Mouse (Mus musculus): Measurements from ENCODE around the gene Ptprn2. TPM values are rescaled to one million over a fixed set of nuclear protein-coding genes. Genes with fewer than 3 reads are reported as not detected.

The Ptprn2 gene
- polyA plus RNA-seq, 1 experiment from 2014 or later: 0.15 TPM

GRCm38 (mm10) chr12:116741300-116741699 lies 255.8 kb downstream of the Ptprn2 start:
- no peak for ATAC-seq (ENCODE audit: extremely low read depth, insufficient number of reproducible peaks, low FRiP score, low TSS enrichment)
- Histone ChIP-seq H3K4me2 (no peak overlapping the region), H3K9me3 (no peaks in the 10 kb centered on the region), H3K27me3 (replicated peaks) (no peaks in the 10 kb centered on the region), H3K4me3 (no peak overlapping the region), H3K36me3 (no peaks in the 10 kb centered on the region), H3K9ac (no peak overlapping the region), H3K4me1 (no peaks in the 10 kb centered on the region), H3K27ac (replicated peaks) (no peak overlapping the region)

- no peak overlapping the region for H3K4me3 ChIP-seq
- H3K27me3 ChIP-seq (replicated peaks): no peaks in the 10 kb centered on the region
- 68% methylated on average over 2 of the region's 2 CpGs for WGBS
- H3K27ac ChIP-seq (replicated peaks): no peak overlapping the region
- no peak overlapping the region for H3K9ac ChIP-seq
- no peaks in the 10 kb centered on the region for H3K9me3 ChIP-seq
- no peak overlapping the region for H3K4me2 ChIP-seq
- no peaks in the 10 kb centered on the region for H3K4me1 ChIP-seq
- H3K36me3 ChIP-seq: no peaks in the 10 kb centered on the region
- ATAC-seq (ENCODE audit: extremely low read depth, insufficient number of reproducible peaks, low FRiP score, low TSS enrichment): no peak
Observed at GRCm38 (mm10) chr12:116746401-116746800, 260.9 kb downstream of the Ptprn2 start.

DNA sequence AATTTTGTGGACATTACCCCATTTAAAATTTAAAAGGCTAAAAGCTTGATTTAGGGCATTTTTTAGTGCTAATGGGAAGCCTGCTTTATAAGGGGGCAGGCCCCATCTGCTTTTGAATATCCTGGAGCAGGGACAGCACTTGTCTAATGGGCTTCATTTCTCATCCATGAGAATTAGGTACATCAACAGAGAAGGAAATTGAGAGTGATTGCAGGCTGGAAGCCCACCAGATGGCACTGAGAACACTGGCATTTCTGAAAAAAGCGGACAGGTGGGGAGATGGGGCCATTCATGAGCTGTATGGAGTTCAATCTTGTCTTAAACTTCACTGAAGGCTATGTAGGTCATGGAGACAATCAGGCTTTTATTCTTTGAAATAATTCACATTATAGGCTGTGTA lies 267.3 kb downstream of the Ptprn2 start:
- no peaks in the 10 kb centered on the region for H3K27me3 ChIP-seq (replicated peaks)
- WGBS: 74% methylated on average over 1 of the region's 1 CpGs
- H3K9ac ChIP-seq: no peak overlapping the region
- H3K4me2 ChIP-seq: no peak overlapping the region
- peaks cover 5% of the 10 kb centered on the region; the same call in 1 of the 2 replicates for H3K9me3 ChIP-seq
- H3K36me3 ChIP-seq: no peaks in the 10 kb centered on the region
- ATAC-seq (ENCODE audit: extremely low read depth, insufficient number of reproducible peaks, low FRiP score, low TSS enrichment): no peak
- H3K4me1 ChIP-seq: no peaks in the 10 kb centered on the region
- H3K4me3 ChIP-seq: no peak overlapping the region
- H3K27ac ChIP-seq (replicated peaks): no peak overlapping the region

DNA sequence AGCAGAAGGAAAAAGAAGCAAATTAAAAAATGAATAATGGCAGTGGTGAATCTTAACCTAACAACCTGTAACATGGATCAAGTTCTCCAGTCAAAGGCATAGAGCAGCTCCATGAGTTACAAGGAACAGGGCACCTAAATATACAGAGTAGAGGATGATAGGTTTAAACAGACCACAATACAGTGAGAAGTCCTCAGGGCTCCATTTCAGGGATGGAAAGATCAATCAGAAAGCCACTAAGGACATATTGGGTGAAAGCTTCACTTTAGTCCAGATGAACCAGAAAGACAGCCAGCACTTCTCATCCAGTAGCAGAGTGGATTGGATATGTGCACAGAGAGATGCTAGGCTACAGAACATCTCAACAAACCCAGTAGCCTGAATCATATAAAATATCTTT lies 278.4 kb downstream of the Ptprn2 start:
- no peaks in the 10 kb centered on the region for H3K27me3 ChIP-seq (replicated peaks)
- no peak for ATAC-seq (ENCODE audit: extremely low read depth, insufficient number of reproducible peaks, low FRiP score, low TSS enrichment)
- no peaks in the 10 kb centered on the region for H3K36me3 ChIP-seq
- no peak overlapping the region for H3K4me3 ChIP-seq
- H3K9ac ChIP-seq: no peak overlapping the region
- H3K4me2 ChIP-seq: no peak overlapping the region
- no peaks in the 10 kb centered on the region for H3K4me1 ChIP-seq
- H3K9me3 ChIP-seq: no peaks in the 10 kb centered on the region
- no peak overlapping the region for H3K27ac ChIP-seq (replicated peaks)

GRCm38 (mm10) chr12:116770911-116771310 lies 285.4 kb downstream of the Ptprn2 start:
- Histone ChIP-seq H3K4me3 (no peak overlapping the region), H3K9ac (no peak overlapping the region), H3K36me3 (no peaks in the 10 kb centered on the region), H3K27me3 (replicated peaks) (no peaks in the 10 kb centered on the region), H3K4me2 (no peak overlapping the region), H3K4me1 (peaks cover 11% of the 10 kb centered on the region), H3K27ac (replicated peaks) (no peak overlapping the region), H3K9me3 (no peaks in the 10 kb centered on the region)
- no peak for ATAC-seq (ENCODE audit: extremely low read depth, insufficient number of reproducible peaks, low FRiP score, low TSS enrichment)
- 66% methylated on average over 6 of the region's 6 CpGs for WGBS

- Histone ChIP-seq H3K4me1 (peaks cover 11% of the 10 kb centered on the region), H3K4me2 (no peak overlapping the region), H3K36me3 (no peaks in the 10 kb centered on the region), H3K9me3 (no peaks in the 10 kb centered on the region), H3K9ac (no peak overlapping the region), H3K27me3 (replicated peaks) (no peaks in the 10 kb centered on the region), H3K4me3 (no peak overlapping the region), H3K27ac (replicated peaks) (peak overlapping the region; percentile 42; the same call in 1 of the 2 replicates)
- ATAC-seq (ENCODE audit: extremely low read depth, insufficient number of reproducible peaks, low FRiP score, low TSS enrichment): no peak
- WGBS: 47% methylated on average over 4 of the region's 4 CpGs
Observed at GRCm38 (mm10) chr12:116771493-116771892, 286.0 kb downstream of the Ptprn2 start.

- peaks cover 12% of the 10 kb centered on the region for H3K4me1 ChIP-seq
- no peak overlapping the region for H3K4me2 ChIP-seq
- H3K9ac ChIP-seq: no peak overlapping the region
- no peak for ATAC-seq (ENCODE audit: extremely low read depth, insufficient number of reproducible peaks, low FRiP score, low TSS enrichment)
- H3K27ac ChIP-seq (replicated peaks): peak overlapping the region; percentile 42
- H3K27me3 ChIP-seq (replicated peaks): no peaks in the 10 kb centered on the region
- H3K36me3 ChIP-seq: no peaks in the 10 kb centered on the region
- 34% methylated on average over 7 of the region's 7 CpGs for WGBS
- H3K9me3 ChIP-seq: no peaks in the 10 kb centered on the region
- H3K4me3 ChIP-seq: no peak overlapping the region
Observed at GRCm38 (mm10) chr12:116772081-116772566, 286.6 kb downstream of the Ptprn2 start.

GRCm38 (mm10) chr12:116773344-116773743 lies 287.8 kb downstream of the Ptprn2 start:
- H3K36me3 ChIP-seq: no peaks in the 10 kb centered on the region
- H3K27me3 ChIP-seq (replicated peaks): no peaks in the 10 kb centered on the region
- WGBS: 75% methylated on average over 3 of the region's 3 CpGs
- no peak overlapping the region for H3K9ac ChIP-seq
- H3K27ac ChIP-seq (replicated peaks): no peak overlapping the region
- H3K4me2 ChIP-seq: no peak overlapping the region
- ATAC-seq (ENCODE audit: extremely low read depth, insufficient number of reproducible peaks, low FRiP score, low TSS enrichment): no peak
- no peak overlapping the region for H3K4me3 ChIP-seq
- peaks cover 16% of the 10 kb centered on the region for H3K4me1 ChIP-seq
- H3K9me3 ChIP-seq: no peaks in the 10 kb centered on the region

- no peak overlapping the region for H3K4me3 ChIP-seq
- 54% methylated on average over 8 of the region's 8 CpGs for WGBS
- no peaks in the 10 kb centered on the region for H3K36me3 ChIP-seq
- peak; percentile 56; the same call in 1 of the 2 replicates for ATAC-seq (ENCODE audit: extremely low read depth, insufficient number of reproducible peaks, low FRiP score, low TSS enrichment)
- H3K4me2 ChIP-seq: no peak overlapping the region
- H3K27me3 ChIP-seq (replicated peaks): no peaks in the 10 kb centered on the region
- H3K27ac ChIP-seq (replicated peaks): peak overlapping the region; percentile 74; the same call in 1 of the 2 replicates
- H3K9me3 ChIP-seq: no peaks in the 10 kb centered on the region
- no peak overlapping the region for H3K9ac ChIP-seq
- peaks cover 15% of the 10 kb centered on the region for H3K4me1 ChIP-seq
Observed at GRCm38 (mm10) chr12:116776447-116776846, 290.9 kb downstream of the Ptprn2 start.

GRCm38 (mm10) chr12:116778095-116779090 lies 292.9 kb downstream of the Ptprn2 start:
- Histone ChIP-seq H3K9ac (no peak overlapping the region), H3K4me1 (peaks cover 5% of the 10 kb centered on the region; the same call in 1 of the 2 replicates), H3K27me3 (replicated peaks) (no peaks in the 10 kb centered on the region), H3K4me3 (no peak overlapping the region), H3K36me3 (no peaks in the 10 kb centered on the region), H3K9me3 (no peaks in the 10 kb centered on the region), H3K4me2 (no peak overlapping the region), H3K27ac (replicated peaks) (no peak overlapping the region)
- ATAC-seq (ENCODE audit: extremely low read depth, insufficient number of reproducible peaks, low FRiP score, low TSS enrichment): no peak
- WGBS: 68% methylated on average over 4 of the region's 4 CpGs

GRCm38 (mm10) chr12:116780419-116780818 lies 294.9 kb downstream of the Ptprn2 start:
- Histone ChIP-seq H3K4me1 (peaks cover 5% of the 10 kb centered on the region; the same call in 1 of the 2 replicates), H3K9me3 (no peaks in the 10 kb centered on the region), H3K9ac (no peak overlapping the region), H3K27me3 (replicated peaks) (no peaks in the 10 kb centered on the region), H3K4me3 (no peak overlapping the region), H3K27ac (replicated peaks) (no peak overlapping the region), H3K36me3 (no peaks in the 10 kb centered on the region), H3K4me2 (no peak overlapping the region)
- ATAC-seq (ENCODE audit: extremely low read depth, insufficient number of reproducible peaks, low FRiP score, low TSS enrichment): no peak
- 81% methylated on average over 1 of the region's 1 CpGs for WGBS
